Mouse (Mus musculus): ENCODE results near the gene Exosc9. TPM values are rescaled to one million over a fixed set of nuclear protein-coding genes. Genes with fewer than 3 reads are reported as not detected.

The Exosc9 gene
- polyA plus RNA-seq (2014; fragmentation: Nextera tagmentation; extraction: Ambion mirVana), result 50.1 and 50.7 TPM in 2 replicates

- H3K27me3 ChIP-seq (ENCODE audit: control insufficient read depth, insufficient read depth, low read length), result no peaks in the 10 kb centered on the region
- peaks cover 38% of the 10 kb centered on the region for H3K36me3 ChIP-seq (ENCODE audit: control insufficient read depth, insufficient read depth, low read length)
- peak within 1 kb of the TSS; percentile 82 for H3K4me2 ChIP-seq (ENCODE audit: low read length)
- no peaks in the 10 kb centered on the region for H3K9me3 ChIP-seq (ENCODE audit: control insufficient read depth, low read length)
- H3K27ac ChIP-seq (replicated peaks in 1 of 2; ENCODE audit: control insufficient read depth in 1 of 2, insufficient read depth in 1 of 2, low read depth in 2 of 2, low read length in 2 of 2), result 0 out of 4 replicates have a peak within 1 kb of the TSS, but pooled peaks have one; percentile 9 to 25
- H3K9ac ChIP-seq (ENCODE audit: low read length), result peak within 1 kb of the TSS; percentile 82
- ATAC-seq (ENCODE audit: insufficient number of reproducible peaks, insufficient read depth, low FRiP score, low read depth), result peak; percentile 86
- H3K4me3 ChIP-seq (ENCODE audit: control insufficient read depth in 1 of 2, insufficient read depth in 1 of 2, low read depth in 1 of 2, low read length in 2 of 2), result peak within 1 kb of the TSS; percentile 79 to 82
- H3K4me1 ChIP-seq (ENCODE audit: control insufficient read depth in 2 of 2, insufficient read depth in 2 of 2, low read length in 2 of 2), result 0 out of 4 replicates have a peak, but pooled peaks cover 0 to 3% of the 10 kb centered on the region in 2 experiments
- WGBS, result 1% methylated on average over 39 of the region's 39 CpGs
Measured at GRCm38 (mm10) chr3:36552406-36553047, at the start of gene Exosc9. Gene Exosc9 (plus strand): TSS chr3:36552606.

GRCm38 (mm10) chr3:36505306-36505705, 47.1 kb upstream of the Exosc9 start:
- no peaks in the 10 kb centered on the region for H3K9me3 ChIP-seq (ENCODE audit: control insufficient read depth, low read length)
- H3K27me3 ChIP-seq (ENCODE audit: control insufficient read depth, insufficient read depth, low read length), result no peaks in the 10 kb centered on the region
- H3K9ac ChIP-seq (ENCODE audit: low read length), result no peak overlapping the region
- no peaks in the 10 kb centered on the region for H3K36me3 ChIP-seq (ENCODE audit: control insufficient read depth, insufficient read depth, low read length)
- H3K4me3 ChIP-seq (ENCODE audit: control insufficient read depth in 1 of 2, insufficient read depth in 1 of 2, low read depth in 1 of 2, low read length in 2 of 2), result no peak overlapping the region
- H3K4me2 ChIP-seq (ENCODE audit: low read length), result no peak overlapping the region
- no peaks in the 10 kb centered on the region for H3K4me1 ChIP-seq (ENCODE audit: control insufficient read depth in 2 of 2, insufficient read depth in 2 of 2, low read length in 2 of 2)
- no peak overlapping the region for H3K27ac ChIP-seq (replicated peaks in 1 of 2; ENCODE audit: control insufficient read depth in 1 of 2, insufficient read depth in 1 of 2, low read depth in 2 of 2, low read length in 2 of 2)
- 80% methylated on average over 8 of the region's 8 CpGs for WGBS
- no peak for ATAC-seq (ENCODE audit: insufficient number of reproducible peaks, insufficient read depth, low FRiP score, low read depth)

- no peak overlapping the region for H3K27ac ChIP-seq (replicated peaks in 1 of 2; ENCODE audit: control insufficient read depth in 1 of 2, insufficient read depth in 1 of 2, low read depth in 2 of 2, low read length in 2 of 2)
- no peak overlapping the region for H3K9ac ChIP-seq (ENCODE audit: low read length)
- H3K36me3 ChIP-seq (ENCODE audit: control insufficient read depth, insufficient read depth, low read length), result no peaks in the 10 kb centered on the region
- no peaks in the 10 kb centered on the region for H3K4me1 ChIP-seq (ENCODE audit: control insufficient read depth in 2 of 2, insufficient read depth in 2 of 2, low read length in 2 of 2)
- no peaks in the 10 kb centered on the region for H3K27me3 ChIP-seq (ENCODE audit: control insufficient read depth, insufficient read depth, low read length)
- H3K4me2 ChIP-seq (ENCODE audit: low read length), result no peak overlapping the region
- ATAC-seq (ENCODE audit: insufficient number of reproducible peaks, insufficient read depth, low FRiP score, low read depth), result no peak
- 64% methylated on average over 10 of the region's 10 CpGs for WGBS
- no peak overlapping the region for H3K4me3 ChIP-seq (ENCODE audit: control insufficient read depth in 1 of 2, insufficient read depth in 1 of 2, low read depth in 1 of 2, low read length in 2 of 2)
- H3K9me3 ChIP-seq (ENCODE audit: control insufficient read depth, low read length), result no peaks in the 10 kb centered on the region
Measured at GRCm38 (mm10) chr3:36505809-36506735, 46.3 kb upstream of the Exosc9 start.

GRCm38 (mm10) chr3:36511491-36511890, 40.9 kb upstream of the Exosc9 start:
- H3K36me3 ChIP-seq (ENCODE audit: control insufficient read depth, insufficient read depth, low read length), result no peaks in the 10 kb centered on the region
- no peak overlapping the region for H3K9ac ChIP-seq (ENCODE audit: low read length)
- no peak overlapping the region for H3K4me2 ChIP-seq (ENCODE audit: low read length)
- H3K27ac ChIP-seq (replicated peaks in 1 of 2; ENCODE audit: control insufficient read depth in 1 of 2, insufficient read depth in 1 of 2, low read depth in 2 of 2, low read length in 2 of 2), result no peak overlapping the region
- no peak for ATAC-seq (ENCODE audit: insufficient number of reproducible peaks, insufficient read depth, low FRiP score, low read depth)
- 70% methylated on average over 6 of the region's 6 CpGs for WGBS
- no peak overlapping the region for H3K4me3 ChIP-seq (ENCODE audit: control insufficient read depth in 1 of 2, insufficient read depth in 1 of 2, low read depth in 1 of 2, low read length in 2 of 2)
- no peaks in the 10 kb centered on the region for H3K9me3 ChIP-seq (ENCODE audit: control insufficient read depth, low read length)
- H3K27me3 ChIP-seq (ENCODE audit: control insufficient read depth, insufficient read depth, low read length), result no peaks in the 10 kb centered on the region
- H3K4me1 ChIP-seq (ENCODE audit: control insufficient read depth in 2 of 2, insufficient read depth in 2 of 2, low read length in 2 of 2), result no peaks in the 10 kb centered on the region

- Histone ChIP-seq H3K4me1 (ENCODE audit: control insufficient read depth in 2 of 2, insufficient read depth in 2 of 2, low read length in 2 of 2) (peaks cover 0 to 2% of the 10 kb centered on the region in 2 experiments; a peak in 2 of 4 replicates), H3K4me3 (ENCODE audit: control insufficient read depth in 1 of 2, insufficient read depth in 1 of 2, low read depth in 1 of 2, low read length in 2 of 2) (no peak overlapping the region), H3K9me3 (ENCODE audit: control insufficient read depth, low read length) (no peaks in the 10 kb centered on the region), H3K9ac (ENCODE audit: low read length) (no peak overlapping the region), H3K4me2 (ENCODE audit: low read length) (no peak overlapping the region), H3K36me3 (ENCODE audit: control insufficient read depth, insufficient read depth, low read length) (no peaks in the 10 kb centered on the region), H3K27ac (replicated peaks in 1 of 2; ENCODE audit: control insufficient read depth in 1 of 2, insufficient read depth in 1 of 2, low read depth in 2 of 2, low read length in 2 of 2) (no peak overlapping the region), H3K27me3 (ENCODE audit: control insufficient read depth, insufficient read depth, low read length) (peaks cover 12% of the 10 kb centered on the region)
- no peak for ATAC-seq (ENCODE audit: insufficient number of reproducible peaks, insufficient read depth, low FRiP score, low read depth)
- 81% methylated on average over 9 of the region's 9 CpGs for whole genome bisulfite sequencing
Measured at GRCm38 (mm10) chr3:36516196-36516595, 36.2 kb upstream of the Exosc9 start.

GRCm38 (mm10) chr3:36521073-36522060, 31.0 kb upstream of the Exosc9 start, which contains the start of gene Gm11549:
Gene Gm11549 (minus strand): TSS chr3:36521813.
- Histone ChIP-seq H3K9ac (ENCODE audit: low read length) (peak within 1 kb of the TSS; percentile 75), H3K36me3 (ENCODE audit: control insufficient read depth, insufficient read depth, low read length) (no peaks in the 10 kb centered on the region), H3K4me2 (ENCODE audit: low read length) (peak within 1 kb of the TSS; percentile 99), H3K27ac (replicated peaks in 1 of 2; ENCODE audit: control insufficient read depth in 1 of 2, insufficient read depth in 1 of 2, low read depth in 2 of 2, low read length in 2 of 2) (no peak within 1 kb of the TSS), H3K27me3 (ENCODE audit: control insufficient read depth, insufficient read depth, low read length) (peaks cover 22% of the 10 kb centered on the region), H3K4me1 (ENCODE audit: control insufficient read depth in 2 of 2, insufficient read depth in 2 of 2, low read length in 2 of 2) (peaks cover 2 to 3% of the 10 kb centered on the region in 2 experiments; a peak in 3 of 4 replicates), H3K9me3 (ENCODE audit: control insufficient read depth, low read length) (no peaks in the 10 kb centered on the region), H3K4me3 (ENCODE audit: control insufficient read depth in 1 of 2, insufficient read depth in 1 of 2, low read depth in 1 of 2, low read length in 2 of 2) (peak within 1 kb of the TSS; percentile 47 to 58)
- ATAC-seq (ENCODE audit: insufficient number of reproducible peaks, insufficient read depth, low FRiP score, low read depth), result no peak
- 2% methylated on average over 51 of the region's 51 CpGs for WGBS

GRCm38 (mm10) chr3:36522137-36522536, 30.3 kb upstream of the Exosc9 start:
- H3K27me3 ChIP-seq (ENCODE audit: control insufficient read depth, insufficient read depth, low read length), result peaks cover 22% of the 10 kb centered on the region
- H3K9ac ChIP-seq (ENCODE audit: low read length), result no peak overlapping the region
- H3K4me2 ChIP-seq (ENCODE audit: low read length), result no peak overlapping the region
- no peaks in the 10 kb centered on the region for H3K36me3 ChIP-seq (ENCODE audit: control insufficient read depth, insufficient read depth, low read length)
- no peak for ATAC-seq (ENCODE audit: insufficient number of reproducible peaks, insufficient read depth, low FRiP score, low read depth)
- no peak overlapping the region for H3K4me3 ChIP-seq (ENCODE audit: control insufficient read depth in 1 of 2, insufficient read depth in 1 of 2, low read depth in 1 of 2, low read length in 2 of 2)
- H3K4me1 ChIP-seq (ENCODE audit: control insufficient read depth in 2 of 2, insufficient read depth in 2 of 2, low read length in 2 of 2), result peaks cover 2 to 3% of the 10 kb centered on the region in 2 experiments; a peak in 3 of 4 replicates
- H3K9me3 ChIP-seq (ENCODE audit: control insufficient read depth, low read length), result no peaks in the 10 kb centered on the region
- WGBS, result 19% methylated on average over 4 of the region's 4 CpGs
- H3K27ac ChIP-seq (replicated peaks in 1 of 2; ENCODE audit: control insufficient read depth in 1 of 2, insufficient read depth in 1 of 2, low read depth in 2 of 2, low read length in 2 of 2), result no peak overlapping the region
